31 mouse cellular contexts compared by ENCODE assay signal in the genomic region with DNA sequence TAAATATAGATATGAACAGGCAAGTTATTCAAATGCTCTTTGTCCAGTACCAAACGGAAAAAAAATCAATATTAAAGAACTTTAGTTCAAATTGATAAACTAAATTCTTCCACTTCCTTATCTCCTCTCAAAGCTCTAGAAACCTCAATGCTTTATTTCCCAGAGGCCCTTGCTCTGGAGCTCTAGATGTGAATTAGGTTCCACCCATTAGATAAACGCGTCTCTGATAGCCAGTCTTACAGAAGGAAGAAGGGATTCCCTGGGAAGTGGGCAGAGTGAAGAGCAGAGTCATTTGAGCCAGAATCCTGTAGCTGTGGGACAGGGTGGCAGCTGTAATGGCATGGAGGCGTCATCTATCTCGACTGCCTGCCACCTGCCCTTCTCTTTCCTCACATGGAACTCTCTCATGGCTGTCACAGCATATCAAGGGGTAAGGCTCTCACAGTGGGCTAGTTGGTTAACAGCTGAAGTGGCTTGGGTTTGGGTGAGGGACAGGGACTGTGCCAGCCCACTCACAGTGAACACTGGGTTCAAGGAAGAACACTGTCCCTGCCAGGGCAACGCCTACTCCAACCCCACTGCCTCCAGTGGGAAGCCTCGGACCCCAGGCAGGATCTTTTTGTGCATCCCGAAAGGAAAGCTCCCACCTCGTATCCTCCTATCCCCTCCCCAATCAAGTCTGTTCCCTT. TPM values are rescaled to one million over a fixed set of nuclear protein-coding genes. Genes with fewer than 3 reads are reported as not detected.
DNase-seq lines count a peak whose midpoint lies in the region; ATAC-seq and TF ChIP-seq lines count a peak whose summit lies in the region.
"Had no signal": no experiment of that assay in that cellular context is flagged by ENCODE, and none has a peak within 500 bp of the region (broad histone marks: within the 10 kb centered on the region; RNA-seq: fewer than 3 reads in every experiment).

No protein-coding gene starts in this region.

- no peaks in the 10 kb centered on the region for H3K36me3 ChIP-seq in intestine, embryonic 16.5 days (ENCODE audit: control insufficient read depth, insufficient read depth, low read length)
- H3K36me3 ChIP-seq in myocyte (ENCODE audit: control insufficient read depth, insufficient read depth) = no peaks in the 10 kb centered on the region
- H3K36me3 ChIP-seq in stomach, postnatal 0 days (ENCODE audit: control insufficient read depth, insufficient read depth, low read length) = no peaks in the 10 kb centered on the region
- H3K36me3 ChIP-seq: embryonic facial prominence, embryonic 10.5 days; embryonic facial prominence, embryonic 13.5 days; forebrain, embryonic 12.5 days; forebrain, embryonic 15.5 days; G1E; heart, embryonic 10.5 days; heart, embryonic 13.5 days; hindbrain, embryonic 12.5 days; hindbrain, embryonic 15.5 days had no signal

- DNase-seq in heart, adult 11 months = peak; percentile 22
- no peak for DNase-seq in heart, postnatal 14 days
- no peak for DNase-seq in stomach, postnatal 0 days (ENCODE audit: low spot score)
- DNase-seq in gastrocnemius, adult 8-10 months (ENCODE audit: low spot score in 2 of 2) = no peak
- no peak for DNase-seq in thymus, postnatal 0 days (ENCODE audit: low spot score)
- no peak for DNase-seq in Muller cell, postnatal 12 days (ENCODE audit: inconsistent ontology term)
- DNase-seq: adrenal gland, adult 8-10 months; adrenal gland, postnatal 25 days; B cell, adult 2 months; cerebellum, adult 11-12 months; cerebellum, adult 9-10 months; embryo, embryonic 11 days; gastrocnemius, postnatal 14 days; heart, adult 2 months; kidney, adult 11 months had no signal

- ATAC-seq in intestine, embryonic 16.5 days = peak; percentile 73
- 0 out of 2 replicates have a peak, but pooled peaks have one; percentile 6 for ATAC-seq in stomach, postnatal 0 days (ENCODE audit: low FRiP score, low TSS enrichment)
- ATAC-seq: activated CD4-positive, CD25-positive, alpha-beta regulatory T cell, adult 4 months; forebrain, embryonic 15.5 days had no signal

- TF ChIP-seq EP300 in stomach, postnatal 0 days (optimal IDR thresholded peaks at IDR 0.05) = no peak

- intact Hi-C loops in heart, postnatal 14 days (cut with DNase I) = no loop called here

- H3K4me1 ChIP-seq in intestine, embryonic 16.5 days (ENCODE audit: control insufficient read depth, insufficient read depth, low read length) = peaks cover 4% of the 10 kb centered on the region; the same call in 1 of the 2 replicates
- H3K4me1 ChIP-seq in stomach, postnatal 0 days (replicated peaks; ENCODE audit: control insufficient read depth, insufficient read depth) = no peaks in the 10 kb centered on the region
- H3K4me1 ChIP-seq: embryonic facial prominence, embryonic 10.5 days had no signal

- peak overlapping the region; percentile 32 for H3K4me2 ChIP-seq in intestine, embryonic 16.5 days (ENCODE audit: low read depth, low read length)
- peak overlapping the region; percentile 1 for H3K4me2 ChIP-seq in myocyte (ENCODE audit: low read depth)
- H3K4me2 ChIP-seq in stomach, postnatal 0 days (replicated peaks; ENCODE audit: low read depth) = no peak overlapping the region
- H3K4me2 ChIP-seq: embryonic facial prominence, embryonic 13.5 days; forebrain, embryonic 12.5 days; forebrain, embryonic 15.5 days; heart, embryonic 13.5 days; hindbrain, embryonic 12.5 days; hindbrain, embryonic 15.5 days had no signal

- no peaks in the 10 kb centered on the region for H3K9me3 ChIP-seq in intestine, embryonic 16.5 days (ENCODE audit: control insufficient read depth, low read length)
- no peaks in the 10 kb centered on the region for H3K9me3 ChIP-seq in stomach, postnatal 0 days (ENCODE audit: control insufficient read depth, low read length)
- H3K9me3 ChIP-seq: embryonic facial prominence, embryonic 10.5 days; embryonic facial prominence, embryonic 13.5 days; forebrain, embryonic 12.5 days; forebrain, embryonic 15.5 days; G1E; heart, embryonic 10.5 days; heart, embryonic 13.5 days; hindbrain, embryonic 12.5 days; hindbrain, embryonic 15.5 days had no signal

- WGBS in intestine, embryonic 16.5 days = 53% methylated on average over 9 of the region's 9 CpGs
- WGBS in stomach, postnatal 0 days = 63% methylated on average over 9 of the region's 9 CpGs

- TF ChIP-seq CTCF in stomach, postnatal 0 days (IDR thresholded peaks at IDR 0.05; ENCODE audit: low read depth) = no peak

- H3K79me2 ChIP-seq in myocyte (ENCODE audit: control insufficient read depth, insufficient read depth) = no peaks in the 10 kb centered on the region

- H3ac ChIP-seq in myocyte (ENCODE audit: control insufficient read depth, insufficient read length) = no peak overlapping the region

- no peaks in the 10 kb centered on the region for H3K27me3 ChIP-seq in intestine, embryonic 16.5 days (replicated peaks; ENCODE audit: control insufficient read depth, insufficient read depth, low read length)
- peaks cover 9% of the 10 kb centered on the region for H3K27me3 ChIP-seq in myocyte (ENCODE audit: control insufficient read depth, insufficient read depth, insufficient read length)
- no peaks in the 10 kb centered on the region for H3K27me3 ChIP-seq in stomach, postnatal 0 days (ENCODE audit: control insufficient read depth, insufficient read depth, low read length)
- H3K27me3 ChIP-seq: embryonic facial prominence, embryonic 13.5 days; forebrain, embryonic 12.5 days; forebrain, embryonic 15.5 days; heart, embryonic 13.5 days; hindbrain, embryonic 12.5 days; hindbrain, embryonic 15.5 days had no signal

- no peak overlapping the region; the same call in 1 of the 2 replicates for H3K4me3 ChIP-seq in intestine, embryonic 16.5 days (ENCODE audit: low read length)
- H3K4me3 ChIP-seq in myocyte = no peak overlapping the region
- H3K4me3 ChIP-seq in stomach, postnatal 0 days (ENCODE audit: low read depth, low read length) = no peak overlapping the region
- H3K4me3 ChIP-seq: embryonic facial prominence, embryonic 10.5 days; embryonic facial prominence, embryonic 13.5 days; erythroblast, embryonic 14.5 days; forebrain, embryonic 12.5 days; forebrain, embryonic 15.5 days; heart, adult 2 months; heart, embryonic 10.5 days; heart, embryonic 13.5 days; hindbrain, embryonic 12.5 days; hindbrain, embryonic 15.5 days had no signal

- peak overlapping the region; percentile 89 for H3K27ac ChIP-seq in intestine, embryonic 16.5 days (ENCODE audit: low read length)
- H3K27ac ChIP-seq in stomach, postnatal 0 days (replicated peaks) = no peak overlapping the region
- H3K27ac ChIP-seq: embryonic facial prominence, embryonic 10.5 days; embryonic facial prominence, embryonic 13.5 days; forebrain, embryonic 12.5 days; forebrain, embryonic 15.5 days; heart, adult 2 months; heart, embryonic 10.5 days; heart, embryonic 13.5 days; hindbrain, embryonic 12.5 days; hindbrain, embryonic 15.5 days had no signal

- no peak for TF ChIP-seq POLR2A in myocyte (IDR thresholded peaks at IDR 0.05; ENCODE audit: insufficient read length, low read depth)

- peak overlapping the region; percentile 27; the same call in 1 of the 2 replicates for H3K9ac ChIP-seq in intestine, embryonic 16.5 days (ENCODE audit: low read depth, low read length)
- no peak overlapping the region for H3K9ac ChIP-seq in stomach, postnatal 0 days (ENCODE audit: low read length)
- H3K9ac ChIP-seq: embryonic facial prominence, embryonic 13.5 days; forebrain, embryonic 12.5 days; forebrain, embryonic 15.5 days; heart, embryonic 13.5 days; hindbrain, embryonic 12.5 days; hindbrain, embryonic 15.5 days had no signal

TF ChIP-seq in myocyte, 11 proteins besides CTCF, POLR2A, EP300 and RAD21:
- TF ChIP-seq MYOD1 (IDR thresholded peaks at IDR 0.05; ENCODE audit: control insufficient read depth in 1 of 3, insufficient read length in 2 of 3, low read depth in 2 of 3) = peak; percentile 1 to 71 (median 55)
- TF ChIP-seq MAX (IDR thresholded peaks at IDR 0.05; ENCODE audit: low read depth) = no peak
- TF ChIP-seq MYOG (IDR thresholded peaks at IDR 0.05; ENCODE audit: control insufficient read depth in 1 of 3, insufficient read depth in 1 of 3, insufficient read length in 2 of 3, low read depth in 2 of 3) = peak in 2 of 3 experiments; percentile 5 to 54
- no peak for TF ChIP-seq TCF3 (IDR thresholded peaks at IDR 0.05; ENCODE audit: insufficient read length, low read depth)

RNA-seq across cellular contexts. Expression of gene Slc4a5, which starts 12.1 kb away (rescaled TPM):
- total RNA-seq in heart, postnatal 14 days (2021) = under 1 TPM in 1 of 2 experiments, not detected in 1; 0.10 TPM
- polyA plus RNA-seq in intestine, embryonic 16.5 days (2015; fragmentation: Nextera tagmentation; extraction: Ambion mirVana) = 0.56 and 1.2 TPM in 2 replicates
- polyA plus RNA-seq in myocyte (2012; fragmentation: generic; extraction: Trizol) = 0.02 TPM
- polyA plus RNA-seq in stomach, postnatal 0 days (2015; fragmentation: Nextera tagmentation; extraction: Ambion mirVana) = 0.08 and 0.18 TPM in 2 replicates
- not detected for total RNA-seq in gastrocnemius, adult 8-10 months (2022)
- polyA plus RNA-seq in thymus, postnatal 0 days (2015; fragmentation: Nextera tagmentation; extraction: Ambion mirVana) = 0.07 and 0.17 TPM in 2 replicates
- total RNA-seq: gastrocnemius, adult 18-20 months; gastrocnemius, postnatal 14 days; heart, adult 2 months; heart, postnatal 25 days; hematopoietic stem cell, adult 5-6 weeks had no signal
- polyA plus RNA-seq: G1E had no signal

RNA-seq across cellular contexts. Expression of gene Dctn1, which starts 41.8 kb away (rescaled TPM):
- 100 to 1,000 TPM; 121 to 128 TPM for total RNA-seq in heart, postnatal 14 days (2021)
- 73.5 and 84.5 TPM in 2 replicates for polyA plus RNA-seq in intestine, embryonic 16.5 days (2015; fragmentation: Nextera tagmentation; extraction: Ambion mirVana)
- polyA plus RNA-seq in myocyte (2012; fragmentation: generic; extraction: Trizol) = 106 TPM
- 42.9 and 43.5 TPM in 2 replicates for polyA plus RNA-seq in stomach, postnatal 0 days (2015; fragmentation: Nextera tagmentation; extraction: Ambion mirVana)
- total RNA-seq in gastrocnemius, adult 8-10 months (2022) = 100 to 1,000 TPM; 117 to 131 (median 127) TPM
- 62.8 and 64.5 TPM in 2 replicates for polyA plus RNA-seq in thymus, postnatal 0 days (2015; fragmentation: Nextera tagmentation; extraction: Ambion mirVana)

RNA-seq across cellular contexts. Expression of gene 1700003E16Rik, which starts 51.3 kb away (rescaled TPM):
- under 1 TPM in 1 of 2 experiments, not detected in 1; 0.26 TPM for total RNA-seq in heart, postnatal 14 days (2021)
- polyA plus RNA-seq in intestine, embryonic 16.5 days (2015; fragmentation: Nextera tagmentation; extraction: Ambion mirVana) = 1.9 and 2.4 TPM in 2 replicates
- 1.9 TPM for polyA plus RNA-seq in myocyte (2012; fragmentation: generic; extraction: Trizol)
- 1.1 TPM in 2 replicates for polyA plus RNA-seq in stomach, postnatal 0 days (2015; fragmentation: Nextera tagmentation; extraction: Ambion mirVana)
- total RNA-seq in gastrocnemius, adult 8-10 months (2022) = under 1 TPM in 2 of 4 experiments, not detected in 2; 0.13 to 0.15 TPM
- 0.21 and 0.44 TPM in 2 replicates for polyA plus RNA-seq in thymus, postnatal 0 days (2015; fragmentation: Nextera tagmentation; extraction: Ambion mirVana)
- total RNA-seq: gastrocnemius, postnatal 14 days had no signal
- polyA plus RNA-seq: activated CD4-positive, CD25-positive, alpha-beta regulatory T cell, adult 4 months; erythroblast, embryonic 14.5 days; G1E had no signal

RNA-seq across cellular contexts. Expression of gene Wdr54, which starts 51.3 kb away (rescaled TPM):
- 1 to 10 TPM; 1.1 to 1.3 TPM for total RNA-seq in heart, postnatal 14 days (2021)
- 2.9 and 4.6 TPM in 2 replicates for polyA plus RNA-seq in intestine, embryonic 16.5 days (2015; fragmentation: Nextera tagmentation; extraction: Ambion mirVana)
- polyA plus RNA-seq in myocyte (2012; fragmentation: generic; extraction: Trizol) = 12.3 TPM
- 1.6 and 1.7 TPM in 2 replicates for polyA plus RNA-seq in stomach, postnatal 0 days (2015; fragmentation: Nextera tagmentation; extraction: Ambion mirVana)
- total RNA-seq in gastrocnemius, adult 8-10 months (2022) = 1 to 10 TPM in 3 of 4 experiments, under 1 TPM in 1; 0.87 to 2.3 (median 1.1) TPM
- polyA plus RNA-seq in thymus, postnatal 0 days (2015; fragmentation: Nextera tagmentation; extraction: Ambion mirVana) = 0.67 and 0.95 TPM in 2 replicates
- polyA plus RNA-seq: G1E had no signal
